Mouse (Mus musculus): Measurements from ENCODE around the gene Emid1. TPM values are rescaled to one million over a fixed set of nuclear protein-coding genes. Genes with fewer than 3 reads are reported as not detected.

Emid1 gene
- polyA plus RNA-seq (2016; fragmentation: Nextera tagmentation; extraction: Ambion mirVana) = 11.8 and 14.6 TPM in 2 replicates

- peaks cover 58% of the 10 kb centered on the region for H3K4me1 ChIP-seq
- H3K36me3 ChIP-seq = no peaks in the 10 kb centered on the region
- H3K27me3 ChIP-seq (ENCODE audit: insufficient read depth, poor library complexity, severe bottlenecking) = peaks cover 33% of the 10 kb centered on the region
- H3K4me3 ChIP-seq = peak within 1 kb of the TSS; percentile 76
- under 1% methylated on average over 53 of the region's 53 CpGs for WGBS
- H3K27ac ChIP-seq = peak within 1 kb of the TSS; percentile 89
- no peak for DNase-seq (ENCODE audit: low spot score)
- H3K9me3 ChIP-seq = no peaks in the 10 kb centered on the region
These were observed at the start of gene Emid1 for GRCm38 (mm10) chr11:5151680-5152337. Gene Emid1, minus strand, starts transcription at chr11:5152257.

GRCm38 (mm10) chr11:5199879-5200278 lies 47.8 kb upstream of the Emid1 start:
- WGBS = 84% methylated on average over 2 of the region's 2 CpGs
- DNase-seq (ENCODE audit: low spot score) = no peak
- peaks cover 76% of the 10 kb centered on the region for H3K36me3 ChIP-seq
- H3K4me1 ChIP-seq = peaks cover 25% of the 10 kb centered on the region
- no peaks in the 10 kb centered on the region for H3K27me3 ChIP-seq (ENCODE audit: insufficient read depth, poor library complexity, severe bottlenecking)
- H3K4me3 ChIP-seq = no peak overlapping the region
- H3K27ac ChIP-seq = no peak overlapping the region
- H3K9me3 ChIP-seq = no peaks in the 10 kb centered on the region

- no peak for DNase-seq (ENCODE audit: low spot score)
- Histone ChIP-seq H3K27me3 (ENCODE audit: insufficient read depth, poor library complexity, severe bottlenecking) (no peaks in the 10 kb centered on the region), H3K36me3 (peaks cover 61% of the 10 kb centered on the region), H3K4me1 (peaks cover 51% of the 10 kb centered on the region), H3K4me3 (no peak overlapping the region), H3K9me3 (no peaks in the 10 kb centered on the region), H3K27ac (peak overlapping the region; percentile 62)
- WGBS = 74% methylated on average over 5 of the region's 5 CpGs
These were observed 45.0 kb upstream of the Emid1 start for GRCm38 (mm10) chr11:5197068-5197467.

- Histone ChIP-seq H3K4me1 (peaks cover 55% of the 10 kb centered on the region), H3K27me3 (ENCODE audit: insufficient read depth, poor library complexity, severe bottlenecking) (no peaks in the 10 kb centered on the region), H3K4me3 (no peak overlapping the region), H3K27ac (peak overlapping the region; percentile 62), H3K9me3 (no peaks in the 10 kb centered on the region), H3K36me3 (peaks cover 56% of the 10 kb centered on the region)
- DNase-seq (ENCODE audit: low spot score) = no peak
- 79% methylated on average over 7 of the region's 7 CpGs for WGBS
These were observed 44.5 kb upstream of the Emid1 start for GRCm38 (mm10) chr11:5196583-5196982.

GRCm38 (mm10) chr11:5193576-5193881 lies 41.5 kb upstream of the Emid1 start:
- 21% methylated on average over 1 of the region's 1 CpGs for WGBS
- H3K9me3 ChIP-seq = no peaks in the 10 kb centered on the region
- peaks cover 39% of the 10 kb centered on the region for H3K36me3 ChIP-seq
- no peak for DNase-seq (ENCODE audit: low spot score)
- H3K27ac ChIP-seq = peak overlapping the region; percentile 84
- no peak overlapping the region for H3K4me3 ChIP-seq
- no peaks in the 10 kb centered on the region for H3K27me3 ChIP-seq (ENCODE audit: insufficient read depth, poor library complexity, severe bottlenecking)
- H3K4me1 ChIP-seq = peaks cover 79% of the 10 kb centered on the region

- H3K4me1 ChIP-seq = peaks cover 79% of the 10 kb centered on the region
- H3K9me3 ChIP-seq = no peaks in the 10 kb centered on the region
- 65% methylated on average over 8 of the region's 8 CpGs for WGBS
- H3K4me3 ChIP-seq = no peak overlapping the region
- peaks cover 35% of the 10 kb centered on the region for H3K36me3 ChIP-seq
- no peak for DNase-seq (ENCODE audit: low spot score)
- no peaks in the 10 kb centered on the region for H3K27me3 ChIP-seq (ENCODE audit: insufficient read depth, poor library complexity, severe bottlenecking)
- H3K27ac ChIP-seq = peak overlapping the region; percentile 84
These were observed 41.0 kb upstream of the Emid1 start for GRCm38 (mm10) chr11:5192840-5193575.

- Histone ChIP-seq H3K9me3 (no peaks in the 10 kb centered on the region), H3K36me3 (peaks cover 25% of the 10 kb centered on the region), H3K4me1 (peaks cover 74% of the 10 kb centered on the region), H3K27me3 (ENCODE audit: insufficient read depth, poor library complexity, severe bottlenecking) (no peaks in the 10 kb centered on the region), H3K4me3 (peak overlapping the region; percentile 22; the same call in 1 of the 2 replicates), H3K27ac (peak overlapping the region; percentile 84)
- 29% methylated on average over 9 of the region's 9 CpGs for WGBS
- peak; percentile 82 for DNase-seq (ENCODE audit: low spot score)
These were observed 40.0 kb upstream of the Emid1 start for GRCm38 (mm10) chr11:5192084-5192516.

GRCm38 (mm10) chr11:5189239-5189933 lies 37.3 kb upstream of the Emid1 start:
- Histone ChIP-seq H3K9me3 (no peaks in the 10 kb centered on the region), H3K27me3 (ENCODE audit: insufficient read depth, poor library complexity, severe bottlenecking) (no peaks in the 10 kb centered on the region), H3K27ac (peak overlapping the region; percentile 50; the same call in 1 of the 2 replicates), H3K4me1 (peaks cover 61% of the 10 kb centered on the region), H3K4me3 (no peak overlapping the region), H3K36me3 (peaks cover 6% of the 10 kb centered on the region)
- 52% methylated on average over 9 of the region's 9 CpGs for WGBS
- DNase-seq (ENCODE audit: low spot score) = no peak

- H3K4me1 ChIP-seq = peaks cover 57% of the 10 kb centered on the region
These were observed 36.1 kb upstream of the Emid1 start for GRCm38 (mm10) chr11:5188170-5188569.

GRCm38 (mm10) chr11:5184832-5185231 lies 32.8 kb upstream of the Emid1 start:
- Histone ChIP-seq H3K27ac (0 out of 2 replicates have a peak overlapping the region, but pooled peaks have one; percentile 49), H3K36me3 (no peaks in the 10 kb centered on the region), H3K27me3 (ENCODE audit: insufficient read depth, poor library complexity, severe bottlenecking) (no peaks in the 10 kb centered on the region), H3K4me1 (peaks cover 26% of the 10 kb centered on the region), H3K9me3 (no peaks in the 10 kb centered on the region), H3K4me3 (no peak overlapping the region)
- 86% methylated on average over 9 of the region's 9 CpGs for WGBS
- no peak for DNase-seq (ENCODE audit: low spot score)

More at GRCm38 (mm10) chr11:5188170-5188569, 36.1 kb upstream of the Emid1 start:
- no peak for DNase-seq (ENCODE audit: low spot score)
- no peak overlapping the region for H3K27ac ChIP-seq
- no peak overlapping the region for H3K4me3 ChIP-seq
- H3K9me3 ChIP-seq = no peaks in the 10 kb centered on the region
- 81% methylated on average over 4 of the region's 4 CpGs for WGBS
- 0 out of 2 replicates have a peak, but pooled peaks cover 3% of the 10 kb centered on the region for H3K36me3 ChIP-seq
- H3K27me3 ChIP-seq (ENCODE audit: insufficient read depth, poor library complexity, severe bottlenecking) = no peaks in the 10 kb centered on the region

GRCm38 (mm10) chr11:5184250-5184649 lies 32.2 kb upstream of the Emid1 start:
- DNase-seq (ENCODE audit: low spot score) = no peak
- H3K4me3 ChIP-seq = no peak overlapping the region
- no peaks in the 10 kb centered on the region for H3K9me3 ChIP-seq
- no peaks in the 10 kb centered on the region for H3K36me3 ChIP-seq
- WGBS = 32% methylated on average over 9 of the region's 9 CpGs
- H3K4me1 ChIP-seq = peaks cover 26% of the 10 kb centered on the region
- no peaks in the 10 kb centered on the region for H3K27me3 ChIP-seq (ENCODE audit: insufficient read depth, poor library complexity, severe bottlenecking)
- peak overlapping the region; percentile 49 for H3K27ac ChIP-seq

- Histone ChIP-seq H3K4me1 (peaks cover 29% of the 10 kb centered on the region), H3K27me3 (ENCODE audit: insufficient read depth, poor library complexity, severe bottlenecking) (no peaks in the 10 kb centered on the region), H3K27ac (no peak overlapping the region), H3K9me3 (no peaks in the 10 kb centered on the region), H3K4me3 (no peak overlapping the region), H3K36me3 (no peaks in the 10 kb centered on the region)
- WGBS = 65% methylated on average over 4 of the region's 4 CpGs
- no peak for DNase-seq (ENCODE audit: low spot score)
These were observed 30.8 kb upstream of the Emid1 start for GRCm38 (mm10) chr11:5182870-5183269.
